Mouse (Mus musculus) left cerebral cortex, adult 2 months (tissue): ENCODE measurements at regions not wholly inside any gene's neighbourhood (a gene's known extent, or its start where the extent isn't known, plus 50 kb on each side); places are given as distances from the start of the nearest gene placed in this dataset.

Experiments used
- DNase-seq, 2 experiments: peaks; one replicate each; pipeline ENCODE4 v3.0.0; 2021 to 2022; ENCODE audit warnings: low spot score in 2 of 2, mixed read lengths in 1 of 2; ENCODE audit errors: extremely low spot score in 1 of 2
- H3K27ac ChIP-seq: fragments of 200-600 bp; 2 replicates; pipeline ENCODE4 v1.8.1; 2022
- H3K4me3 ChIP-seq: fragments of 200-600 bp; 2 replicates; pipeline ENCODE4 v1.8.1; 2022
- CTCF ChIP-seq: fragments of 200-600 bp; IDR thresholded peaks from 2 replicates; pipeline ENCODE4 v1.8.1; 2022; ENCODE audit warnings: antibody characterized with exemption, mild to moderate bottlenecking, moderate library complexity
- intact Hi-C: fragments of 180-260 bp; cut with DNase I; formaldehyde crosslinking; loops from one replicate; pipeline ENCODE4 v1.15.1; 2025

DNA sequence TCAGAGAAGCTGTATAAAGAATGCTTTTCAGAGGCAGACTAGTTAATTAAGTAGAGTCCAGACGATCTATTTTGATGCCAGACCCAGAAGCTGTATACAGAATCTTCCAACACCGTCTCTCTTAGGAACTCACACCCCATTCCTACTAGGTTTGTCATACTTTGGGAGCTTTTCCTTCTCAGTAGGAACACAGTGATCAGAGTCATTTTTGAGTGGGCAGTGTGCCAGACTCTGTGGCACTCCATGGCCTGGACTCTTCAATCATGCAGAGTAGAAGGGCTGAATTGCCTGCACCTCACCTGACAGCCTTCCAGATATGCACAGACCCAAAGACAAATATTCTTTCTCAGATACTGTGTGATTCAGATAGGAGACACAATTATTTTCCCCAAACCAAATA is 101.2 kb downstream of the Uchl5 start:
- no peak for DNase-seq
- intact Hi-C loops, result no loop called here
- Histone ChIP-seq H3K27ac (no peak overlapping the region), H3K4me3 (no peak overlapping the region)
- no peak for TF ChIP-seq CTCF

DNA sequence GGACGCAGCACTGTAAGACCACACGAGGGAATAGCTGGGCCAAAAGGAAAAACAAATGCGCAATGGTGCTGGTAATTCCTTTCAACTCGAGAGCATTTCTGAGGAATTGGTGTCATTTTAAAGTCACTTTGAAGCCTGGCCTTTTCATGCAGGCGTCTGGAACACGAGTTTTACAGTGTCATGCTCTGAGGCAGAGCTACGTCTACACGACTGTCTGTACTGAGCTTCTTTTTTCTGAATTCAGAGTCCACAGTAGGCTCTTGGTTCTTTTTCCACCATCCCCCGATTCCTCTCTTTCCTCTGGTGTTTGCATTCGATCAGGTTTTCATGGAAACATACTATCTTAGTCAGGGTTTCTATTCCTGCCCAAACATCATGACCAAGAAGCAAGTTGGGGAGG is 83.2 kb downstream of the Uchl5 start:
- no peak for DNase-seq

GRCm38 (mm10) chr1:143858532-143858931 is 81.5 kb downstream of the Uchl5 start:
- no peak for TF ChIP-seq CTCF
- Histone ChIP-seq H3K27ac (no peak overlapping the region), H3K4me3 (no peak overlapping the region)
- no peak for DNase-seq
- intact Hi-C loops, result no loop called here

More for the DNA sequence above, 83.2 kb downstream of the Uchl5 start:
- no peak for TF ChIP-seq CTCF
- Histone ChIP-seq H3K4me3 (no peak overlapping the region), H3K27ac (no peak overlapping the region)
- intact Hi-C loops, result no loop called here
